Mouse (Mus musculus) regulatory T cell (primary cell): ENCODE results near the gene Map2k4.

Experiments
- in situ Hi-C: fragments of 300-600 bp; cut with MboI, MseI; formaldehyde crosslinking; loops from one replicate; pipeline ENCODE4 v1.15.1; 2025; ENCODE audit warnings: high pct_unique_total_duplicates

The Map2k4 gene

GRCm38 (mm10) chr11:65719960-65720359, 68.1 kb downstream of the Map2k4 start:
- in situ Hi-C loops, result no loop called here

- in situ Hi-C loops, result no loop called here
These were observed 74.3 kb downstream of the Map2k4 start for GRCm38 (mm10) chr11:65713830-65714229.

GRCm38 (mm10) chr11:65712754-65713306, 75.3 kb downstream of the Map2k4 start:
- in situ Hi-C loops, result no loop called here

GRCm38 (mm10) chr11:65706784-65707183, 81.3 kb downstream of the Map2k4 start:
- in situ Hi-C loops, result no loop called here

GRCm38 (mm10) chr11:65706176-65706575, 81.9 kb downstream of the Map2k4 start:
- in situ Hi-C loops, result no loop called here

- in situ Hi-C loops, result no loop called here
These were observed 83.2 kb downstream of the Map2k4 start for GRCm38 (mm10) chr11:65704861-65705260.

GRCm38 (mm10) chr11:65678824-65679402, 109.2 kb downstream of the Map2k4 start:
- in situ Hi-C loops, result no loop called here

- in situ Hi-C loops, result no loop called here
These were observed 120.6 kb downstream of the Map2k4 start for GRCm38 (mm10) chr11:65667348-65667969.

- in situ Hi-C loops, result no loop called here
These were observed 123.2 kb downstream of the Map2k4 start for GRCm38 (mm10) chr11:65664903-65665302.

GRCm38 (mm10) chr11:65661790-65662522, 126.1 kb downstream of the Map2k4 start:
- in situ Hi-C loops, result no loop called here

GRCm38 (mm10) chr11:65653932-65654331, 134.2 kb downstream of the Map2k4 start:
- in situ Hi-C loops, result loop anchor here (10.0 kb wide), 1 partner anchor 649 kb away; no protein-coding TSS in a partner anchor

GRCm38 (mm10) chr11:65651426-65651825, 136.7 kb downstream of the Map2k4 start:
- in situ Hi-C loops, result loop anchor here (10.0 kb wide), 1 partner anchor 647 kb away; no protein-coding TSS in a partner anchor

GRCm38 (mm10) chr11:65649956-65650715, 138.0 kb downstream of the Map2k4 start:
- in situ Hi-C loops, result loop anchor here (10.0 kb wide), 1 partner anchor 645 kb away; no protein-coding TSS in a partner anchor

GRCm38 (mm10) chr11:65649469-65649868, 138.6 kb downstream of the Map2k4 start:
- in situ Hi-C loops, result no loop called here

GRCm38 (mm10) chr11:65646314-65646713, 141.8 kb downstream of the Map2k4 start:
- in situ Hi-C loops, result no loop called here

GRCm38 (mm10) chr11:65644539-65644938, 143.6 kb downstream of the Map2k4 start:
- in situ Hi-C loops, result no loop called here

GRCm38 (mm10) chr11:65640261-65640660, 147.8 kb downstream of the Map2k4 start:
- in situ Hi-C loops, result no loop called here
